Mouse (Mus musculus) liver, postnatal 0 days (tissue): Measurements from ENCODE around the gene Myo3b. TPM values are rescaled to one million over a fixed set of nuclear protein-coding genes. Genes with fewer than 3 reads are reported as not detected.

Experiments
- ATAC-seq: fragments of 200-750 bp; cut with Nextera tagmentation; 2 replicates; pipeline ENCODE4 v1.8.0; 2017; ENCODE audit warnings: mild to moderate bottlenecking, moderate library complexity
- DNase-seq: peaks from one replicate; pipeline ENCODE4 v3.0.0-alpha.2; 2016
- H3K27ac ChIP-seq: fragments of 300-500 bp; sonication (generic); 2 replicates; pipeline ENCODE4 v1.5.1; 2014; ENCODE audit warnings: antibody characterized with exemption, moderate library complexity, mild to moderate bottlenecking, low read depth
- H3K27me3 ChIP-seq: fragments of 300-500 bp; sonication (generic); 2 replicates; pipeline ENCODE4 v1.6.1; 2014; ENCODE audit warnings: low read length, control low read depth, mixed read lengths; ENCODE audit not compliant: insufficient read depth
- H3K36me3 ChIP-seq: fragments of 300-500 bp; sonication (generic); replicated peaks from 2 replicates; pipeline ENCODE4 v1.6.1; 2014; ENCODE audit warnings: mild to moderate bottlenecking, control low read depth, low read length, moderate library complexity, mixed read lengths; ENCODE audit not compliant: insufficient read depth
- H3K4me1 ChIP-seq: fragments of 300-500 bp; sonication (generic); 2 replicates; pipeline ENCODE4 v1.6.1; 2014; ENCODE audit warnings: antibody characterized with exemption, mild to moderate bottlenecking, control low read depth; ENCODE audit not compliant: insufficient read depth
- H3K4me2 ChIP-seq: fragments of 300-500 bp; sonication (generic); 2 replicates; pipeline ENCODE4 v1.6.1; 2014; ENCODE audit warnings: low read depth, mild to moderate bottlenecking, low read length, moderate library complexity, mixed read lengths
- H3K4me3 ChIP-seq: fragments of 300-500 bp; sonication (generic); 2 replicates; pipeline ENCODE4 v1.5.1; 2014; ENCODE audit warnings: low read depth, low read length
- H3K9ac ChIP-seq: fragments of 300-500 bp; sonication (generic); replicated peaks from 2 replicates; pipeline ENCODE4 v1.6.1; 2014; ENCODE audit warnings: mild to moderate bottlenecking, moderate library complexity
- H3K9me3 ChIP-seq: fragments of 300-500 bp; sonication (generic); 2 replicates; pipeline ENCODE4 v1.6.1; 2016; ENCODE audit warnings: mild to moderate bottlenecking, control low read depth, low read length, mixed read lengths
- CTCF ChIP-seq: sonication (generic); IDR thresholded peaks from 2 replicates; pipeline ENCODE4 v1.5.1; 2016; ENCODE audit warnings: antibody characterized with exemption, low read depth
- EP300 ChIP-seq: IDR thresholded peaks from 2 replicates; pipeline ENCODE4 v1.6.1; 2016; ENCODE audit warnings: antibody characterized with exemption, low read depth, mild to moderate bottlenecking
- WGBS: fragments of 180-500 bp; shearing (Covaris S2); extraction: QIAGEN DNeasy Blood & Tissue Kit; methylation state at CpG from one replicate; pipeline ENCODE4 v1.1.7; 2014; ENCODE audit not compliant: insufficient replicate concordance; 5-methylcytosine and 5-hydroxymethylcytosine counted together
- polyA plus RNA-seq: library from polyadenylated mRNA; unstranded; fragments of >200 nt; fragmentation: Nextera tagmentation; extraction: Ambion mirVana; gene quantifications from 2 replicates; pipeline ENCODE4 v1.2.1, GENCODE M21; 2015

Gene Myo3b
- polyA plus RNA-seq, 1 experiment from 2014 or later, result not detected

GRCm38 (mm10) chr2:70284109-70284508 lies 245.2 kb downstream of the Myo3b start:
- no peaks in the 10 kb centered on the region for H3K27me3 ChIP-seq
- DNase-seq, result no peak
- H3K4me2 ChIP-seq, result no peak overlapping the region
- H3K9me3 ChIP-seq, result no peaks in the 10 kb centered on the region
- TF ChIP-seq CTCF, result no peak
- no peak for TF ChIP-seq EP300
- H3K4me3 ChIP-seq, result no peak overlapping the region
- no peak for ATAC-seq
- H3K36me3 ChIP-seq, result no peaks in the 10 kb centered on the region
- WGBS, result 71% methylated on average over 1 of the region's 1 CpGs
- no peak overlapping the region for H3K27ac ChIP-seq
- no peak overlapping the region for H3K9ac ChIP-seq
- no peaks in the 10 kb centered on the region for H3K4me1 ChIP-seq

- DNase-seq, result no peak
- WGBS, result 26% methylated on average over 5 of the region's 5 CpGs
- no peak for ATAC-seq
- no peak overlapping the region for H3K4me2 ChIP-seq
- H3K36me3 ChIP-seq, result no peaks in the 10 kb centered on the region
- H3K4me3 ChIP-seq, result no peak overlapping the region
- TF ChIP-seq CTCF, result no peak
- TF ChIP-seq EP300, result no peak
- H3K9ac ChIP-seq, result no peak overlapping the region
- no peaks in the 10 kb centered on the region for H3K4me1 ChIP-seq
- no peak overlapping the region for H3K27ac ChIP-seq
- no peaks in the 10 kb centered on the region for H3K9me3 ChIP-seq
- no peaks in the 10 kb centered on the region for H3K27me3 ChIP-seq
Observed at GRCm38 (mm10) chr2:70291063-70291462, 252.1 kb downstream of the Myo3b start.

GRCm38 (mm10) chr2:70292776-70293175 lies 253.8 kb downstream of the Myo3b start:
- TF ChIP-seq EP300, result no peak
- TF ChIP-seq CTCF, result no peak
- H3K27me3 ChIP-seq, result no peaks in the 10 kb centered on the region
- no peak for ATAC-seq
- DNase-seq, result no peak
- H3K27ac ChIP-seq, result no peak overlapping the region
- H3K4me3 ChIP-seq, result no peak overlapping the region
- no peaks in the 10 kb centered on the region for H3K4me1 ChIP-seq
- H3K4me2 ChIP-seq, result no peak overlapping the region
- no peak overlapping the region for H3K9ac ChIP-seq
- H3K9me3 ChIP-seq, result no peaks in the 10 kb centered on the region
- H3K36me3 ChIP-seq, result no peaks in the 10 kb centered on the region
- 37% methylated on average over 3 of the region's 3 CpGs for WGBS

- H3K9ac ChIP-seq, result no peak overlapping the region
- DNase-seq (no peak), ATAC-seq (no peak)
- H3K4me1 ChIP-seq, result no peaks in the 10 kb centered on the region
- no peaks in the 10 kb centered on the region for H3K36me3 ChIP-seq
- H3K4me3 ChIP-seq, result no peak overlapping the region
- TF ChIP-seq CTCF, result no peak
- no peak overlapping the region for H3K4me2 ChIP-seq
- no peaks in the 10 kb centered on the region for H3K9me3 ChIP-seq
- H3K27ac ChIP-seq, result no peak overlapping the region
- no peaks in the 10 kb centered on the region for H3K27me3 ChIP-seq
Observed at GRCm38 (mm10) chr2:70302905-70303304, 264.0 kb downstream of the Myo3b start.

- WGBS, result 65% methylated on average over 9 of the region's 9 CpGs
- H3K27me3 ChIP-seq, result no peaks in the 10 kb centered on the region
- no peak overlapping the region for H3K4me2 ChIP-seq
- H3K9me3 ChIP-seq, result no peaks in the 10 kb centered on the region
- H3K9ac ChIP-seq, result no peak overlapping the region
- no peak overlapping the region for H3K27ac ChIP-seq
- no peak for TF ChIP-seq EP300
- no peak for TF ChIP-seq CTCF
- DNase-seq (no peak), ATAC-seq (no peak)
- H3K4me3 ChIP-seq, result no peak overlapping the region
- H3K36me3 ChIP-seq, result no peaks in the 10 kb centered on the region
- H3K4me1 ChIP-seq, result no peaks in the 10 kb centered on the region
Observed at GRCm38 (mm10) chr2:70315125-70315524, 276.2 kb downstream of the Myo3b start.

- no peak for TF ChIP-seq CTCF
- no peak for TF ChIP-seq EP300
- Histone ChIP-seq H3K27me3 (no peaks in the 10 kb centered on the region), H3K4me1 (no peaks in the 10 kb centered on the region), H3K27ac (no peak overlapping the region), H3K4me3 (no peak overlapping the region), H3K36me3 (no peaks in the 10 kb centered on the region), H3K9me3 (no peaks in the 10 kb centered on the region), H3K4me2 (no peak overlapping the region), H3K9ac (no peak overlapping the region)
- ATAC-seq, result no peak
- 72% methylated on average over 3 of the region's 3 CpGs for WGBS
- DNase-seq, result no peak
Observed at GRCm38 (mm10) chr2:70315734-70316133, 276.8 kb downstream of the Myo3b start.

- DNase-seq, result no peak
- Histone ChIP-seq H3K27me3 (no peaks in the 10 kb centered on the region), H3K36me3 (no peaks in the 10 kb centered on the region), H3K9ac (no peak overlapping the region), H3K27ac (no peak overlapping the region), H3K4me2 (no peak overlapping the region), H3K4me3 (no peak overlapping the region), H3K9me3 (no peaks in the 10 kb centered on the region), H3K4me1 (no peaks in the 10 kb centered on the region)
- ATAC-seq, result no peak
- WGBS, result 43% methylated on average over 6 of the region's 6 CpGs
- TF ChIP-seq CTCF (no peak), EP300 (no peak)
Observed at GRCm38 (mm10) chr2:70317850-70318249, 278.9 kb downstream of the Myo3b start.
